Mouse (Mus musculus) layer of hippocampus, postnatal 25 days (tissue): ENCODE data around the gene Tagln3. TPM values are rescaled to one million over a fixed set of nuclear protein-coding genes. Genes with fewer than 3 reads are reported as not detected.

Experiments
- total RNA-seq, 2 experiments: library from RNA; stranded (reverse); gene quantifications; 2 replicates each; pipeline ENCODE4 v1.2.3; 2021

Gene Tagln3
- total RNA-seq, 2 experiments from 2014 or later = 259 to 275 TPM

Other genes starting within 250 kb of the Tagln3 start
- gene Gm609, start 231.6 kb downstream of the Tagln3 start, total RNA-seq = under 1 TPM; 0.07 to 0.28 TPM
- not detected for gene Gm17783, start 192.6 kb downstream of the Tagln3 start, total RNA-seq
- not detected for gene Slc9c1, start 189.3 kb downstream of the Tagln3 start, total RNA-seq
- gene Gcsam, start 114.2 kb downstream of the Tagln3 start, total RNA-seq = not detected
- gene BC016579, start 70.5 kb downstream of the Tagln3 start, total RNA-seq = under 1 TPM in 1 of 2 experiments, not detected in 1; 0.32 TPM
- gene Tmprss7, start 30.9 kb downstream of the Tagln3 start, total RNA-seq = under 1 TPM; 0.64 to 0.89 TPM
- 10 to 100 TPM; 16.9 to 21.0 TPM for gene Abhd10, start 18.3 kb upstream of the Tagln3 start, total RNA-seq
- gene Phldb2, start 229.0 kb upstream of the Tagln3 start, total RNA-seq = 1 to 10 TPM; 4.7 to 7.0 TPM